Mouse (Mus musculus) cerebellum, adult 9-10 months (tissue): ENCODE data around the gene Usp25.

Source experiments
- DNase-seq: peaks from one replicate; pipeline ENCODE4 v3.0.0; 2022

Gene Usp25

DNA sequence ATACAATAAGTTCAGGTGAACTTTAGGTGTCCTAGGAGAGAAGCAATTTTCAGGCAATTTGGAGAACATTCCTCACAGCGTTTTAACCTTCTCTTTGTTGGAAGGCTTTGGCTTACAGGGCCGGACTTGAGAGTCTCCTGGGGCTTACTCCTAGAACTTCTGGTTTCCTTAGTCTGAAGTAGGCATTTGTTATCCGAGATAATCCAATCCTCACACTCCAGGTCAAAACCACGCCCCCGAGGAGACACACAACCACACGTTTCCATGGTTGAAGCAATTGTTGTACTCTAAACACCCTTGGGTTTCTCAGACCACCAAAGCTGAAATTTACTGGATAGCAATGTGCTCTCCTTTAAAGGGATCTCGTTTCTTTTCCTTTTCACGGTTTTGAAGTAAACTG, 136.8 kb downstream of the Usp25 start:
- no peak for DNase-seq

DNA sequence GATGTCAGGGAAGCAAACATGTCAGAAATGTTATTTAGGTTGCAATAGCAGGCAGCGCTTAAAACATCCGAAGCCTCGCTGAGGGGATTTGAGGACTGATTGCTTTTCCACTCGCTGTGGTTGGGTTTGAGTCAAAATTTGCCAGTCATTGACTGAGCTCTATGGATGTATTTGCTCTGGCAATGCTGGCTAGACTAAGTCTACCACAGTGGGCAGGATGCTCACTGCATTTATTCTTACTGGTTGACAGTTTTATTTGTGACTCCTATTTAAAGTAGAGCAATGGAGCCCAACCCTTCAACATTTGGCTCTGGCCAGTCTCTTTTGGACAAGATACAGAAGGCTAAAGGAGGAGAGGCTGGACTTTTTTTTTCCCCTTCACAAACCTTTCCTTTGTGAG, 137.4 kb downstream of the Usp25 start:
- peak; percentile 44 for DNase-seq

DNA sequence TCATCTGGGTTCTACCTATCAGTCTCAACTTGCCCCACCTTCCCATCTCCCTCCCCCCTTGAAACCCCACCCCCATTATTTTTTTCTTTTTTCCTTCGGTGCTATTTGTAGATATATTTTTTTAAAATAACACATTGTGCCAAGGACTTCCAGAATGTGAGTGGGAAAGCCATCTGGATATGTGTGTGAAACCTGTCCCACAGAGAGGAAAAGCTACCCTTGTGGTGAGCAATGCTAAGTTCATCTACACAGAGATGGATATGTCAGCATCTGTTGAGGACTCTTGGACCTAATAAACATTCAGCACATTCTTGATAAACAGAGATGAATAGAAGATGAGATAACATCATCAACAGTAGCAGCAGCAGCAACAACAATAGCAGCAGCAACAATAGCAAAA, 138.8 kb downstream of the Usp25 start:
- peak; percentile 61 for DNase-seq

DNA sequence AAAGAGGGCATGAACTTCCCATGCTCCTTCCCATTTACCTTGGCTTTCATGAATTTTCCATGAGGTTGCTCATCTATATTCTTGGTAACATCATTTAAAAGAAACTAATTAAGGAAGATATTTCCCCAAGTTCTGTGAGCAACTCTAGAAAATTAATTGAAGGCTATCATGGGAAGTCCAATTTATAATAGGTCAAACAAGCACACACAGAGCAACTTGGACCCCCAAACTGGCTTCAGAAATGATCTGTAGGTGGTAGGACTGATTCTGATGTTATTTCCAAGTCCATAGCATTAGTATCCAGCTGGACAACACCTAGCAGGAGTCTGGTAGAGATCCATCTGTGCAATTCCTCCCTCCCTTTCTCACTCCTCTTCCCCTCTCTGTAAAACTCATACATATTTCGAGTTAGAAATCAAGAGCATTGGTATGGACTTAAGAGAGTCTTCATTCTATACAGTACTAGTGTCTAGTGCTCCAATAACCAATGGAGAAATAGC, 139.8 kb downstream of the Usp25 start:
- peak; percentile 88 for DNase-seq

DNA sequence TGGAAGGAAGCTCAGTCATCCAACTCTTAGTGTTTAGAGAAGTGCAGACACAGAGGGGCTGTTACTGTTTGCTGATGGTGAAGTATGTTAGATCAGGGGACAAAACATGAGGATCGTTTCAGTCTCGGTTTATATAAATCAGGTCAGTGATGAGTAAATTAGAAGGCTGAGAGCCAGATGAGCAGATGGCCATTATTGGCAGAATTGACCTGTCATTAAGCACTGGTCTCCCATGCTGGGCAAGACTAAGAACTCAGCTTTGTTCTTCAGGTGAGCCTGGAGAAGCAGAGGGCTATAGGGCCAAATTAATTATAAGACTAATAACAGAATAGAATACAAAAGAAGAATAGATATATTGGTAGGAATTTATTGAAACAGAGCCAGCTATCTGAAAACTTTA, 140.3 kb downstream of the Usp25 start:
- DNase-seq, result peak; percentile 98

- peak; percentile 51 for DNase-seq
These were observed 141.3 kb downstream of the Usp25 start for GRCm38 (mm10) chr16:77154831-77155230.
